In genomic region chr2:76659419-76659818, GRCm38 (mm10) we compare ENCODE assay signal across 16 mouse cellular contexts. TPM values are rescaled to one million over a fixed set of nuclear protein-coding genes. Genes with fewer than 3 reads are reported as not detected.
"Had no signal": no experiment of that assay in that cellular context is flagged by ENCODE, and none has a peak within 500 bp of the region (broad histone marks: within the 10 kb centered on the region; RNA-seq: fewer than 3 reads in every experiment).

No protein-coding gene starts in this region.

- H3K9me3 ChIP-seq: kidney, embryonic 15.5 days; limb, embryonic 13.5 days; liver, embryonic 15.5 days; lung, embryonic 15.5 days; megakaryocyte, embryonic 14.5 days; midbrain, embryonic 12.5 days; neural tube, embryonic 12.5 days had no signal

- H3K9ac ChIP-seq: kidney, embryonic 15.5 days; limb, embryonic 13.5 days; liver, embryonic 15.5 days; lung, embryonic 15.5 days; midbrain, embryonic 12.5 days; neural tube, embryonic 12.5 days had no signal

- H3K27me3 ChIP-seq: kidney, embryonic 15.5 days; limb, embryonic 13.5 days; liver, embryonic 15.5 days; lung, embryonic 15.5 days; midbrain, embryonic 12.5 days; neural tube, embryonic 12.5 days had no signal

- H3K4me3 ChIP-seq: kidney, embryonic 15.5 days; limb, embryonic 13.5 days; liver, embryonic 15.5 days; lung, embryonic 15.5 days; megakaryocyte, embryonic 14.5 days; midbrain, embryonic 12.5 days; neural tube, embryonic 12.5 days had no signal

- H3K4me2 ChIP-seq: kidney, embryonic 15.5 days; limb, embryonic 13.5 days; liver, embryonic 11.5 days; liver, embryonic 15.5 days; lung, embryonic 15.5 days; midbrain, embryonic 12.5 days; neural tube, embryonic 12.5 days had no signal

- H3K4me1 ChIP-seq: kidney, embryonic 15.5 days; liver, embryonic 15.5 days; lung, embryonic 15.5 days; midbrain, embryonic 12.5 days; neural tube, embryonic 12.5 days had no signal

- H3K36me3 ChIP-seq: liver, embryonic 15.5 days had no signal

- H3K27ac ChIP-seq: kidney, embryonic 15.5 days; limb, embryonic 13.5 days; liver, embryonic 15.5 days; lung, embryonic 15.5 days; macrophage; midbrain, embryonic 12.5 days; neural tube, embryonic 12.5 days; stomach, postnatal 0 days had no signal

- DNase-seq: kidney, adult 18-20 months; kidney, postnatal 25 days; layer of hippocampus, postnatal 36 days; thymus, postnatal 4 days had no signal

RNA-seq across cellular contexts. Expression of gene Pjvk, which starts 11.1 kb away (rescaled TPM):
- total RNA-seq: layer of hippocampus, postnatal 36 days; monocyte, adult 5-6 weeks; neutrophil, adult 5-6 weeks had no signal
- polyA plus RNA-seq: liver, embryonic 11.5 days; liver, embryonic 15.5 days had no signal
